Mouse (Mus musculus): ENCODE measurements around the gene Ang4. TPM values are rescaled to one million over a fixed set of nuclear protein-coding genes. Genes with fewer than 3 reads are reported as not detected.
A peak's percentile ranks its signal among the peaks of the same experiment; 100 is the strongest.
"Not testable (repeated sequence)": the region's sequence is repeated elsewhere in the genome, so short reads cannot be mapped to it uniquely, and the experiment has no call there.

Ang4 gene
- not detected in 2 replicates for polyA plus RNA-seq (2012; rRNA removed)

- H3K4me1 ChIP-seq (ENCODE audit: control insufficient read depth, insufficient read depth, low read length), result no peaks in the 10 kb centered on the region
- no peak within 1 kb of the TSS for H3K4me3 ChIP-seq (ENCODE audit: insufficient read depth, low read length)
- no peak within 1 kb of the TSS for H3K27ac ChIP-seq (ENCODE audit: insufficient read depth, low read length)
- TF ChIP-seq CTCF (IDR thresholded peaks at IDR 0.05; ENCODE audit: extremely low read depth, insufficient read depth, low read length), result no peak
- no peak for TF ChIP-seq POLR2A (IDR thresholded peaks at IDR 0.05; ENCODE audit: extremely low read depth, insufficient read depth, low read length)
Measured at GRCm38 (mm10) chr14:51773490-51773889, at the start of gene Ang4. Gene Ang4, minus strand, starts transcription at chr14:51773590.

DNA sequence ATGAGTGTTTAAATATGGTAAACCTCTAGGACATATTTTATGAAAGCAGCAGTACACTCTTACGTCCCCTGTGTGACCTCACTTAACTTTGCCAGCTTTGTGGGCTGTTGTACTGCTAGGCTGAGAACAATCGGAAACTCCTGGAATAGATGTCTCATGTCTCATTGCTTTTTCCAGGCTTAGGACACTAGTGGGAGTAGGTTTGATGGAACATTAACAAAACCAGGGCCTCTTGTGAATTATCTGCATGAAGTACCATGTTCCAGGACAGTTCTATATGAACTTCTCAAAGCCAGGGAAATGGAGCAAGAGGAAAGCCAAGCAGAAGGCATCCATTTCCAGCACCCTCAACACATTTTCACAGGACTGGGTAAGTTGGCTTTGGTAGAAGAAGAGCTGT lies 26.4 kb upstream of the Ang4 start, which contains the start of gene AY358078:
Gene AY358078, plus strand, starts transcription at position 301 of the 400 bp plus-strand sequence.
- H3K4me1 ChIP-seq (ENCODE audit: control insufficient read depth, insufficient read depth, low read length), result no peaks in the 10 kb centered on the region
- no peak for TF ChIP-seq CTCF (IDR thresholded peaks at IDR 0.05; ENCODE audit: extremely low read depth, insufficient read depth, low read length)
- TF ChIP-seq POLR2A (IDR thresholded peaks at IDR 0.05; ENCODE audit: extremely low read depth, insufficient read depth, low read length), result no peak
- no peak within 1 kb of the TSS for H3K27ac ChIP-seq (ENCODE audit: insufficient read depth, low read length)
- no peak within 1 kb of the TSS for H3K4me3 ChIP-seq (ENCODE audit: insufficient read depth, low read length)

DNA sequence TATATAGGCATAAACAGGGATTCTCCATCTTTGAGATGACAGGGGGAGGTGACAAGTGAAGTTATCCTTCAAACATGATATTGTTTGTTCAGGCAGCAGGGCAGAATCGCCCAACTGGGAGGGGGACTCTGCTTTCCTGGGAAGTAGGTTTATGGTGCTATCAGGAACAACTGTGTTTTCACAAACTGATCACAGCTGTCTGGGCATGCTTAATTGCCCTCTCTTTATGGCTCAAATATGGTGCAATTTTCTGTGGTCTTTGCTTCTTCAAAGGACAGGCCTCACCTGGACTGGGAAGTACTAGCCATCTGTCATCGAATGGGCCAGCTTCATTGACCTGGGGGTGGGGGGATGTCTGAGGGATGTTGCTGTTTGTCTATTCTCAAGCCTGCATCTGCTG lies 20.7 kb upstream of the Ang4 start:
- Histone ChIP-seq H3K27ac (ENCODE audit: insufficient read depth, low read length) (no peak overlapping the region), H3K4me1 (ENCODE audit: control insufficient read depth, insufficient read depth, low read length) (no peaks in the 10 kb centered on the region), H3K4me3 (ENCODE audit: insufficient read depth, low read length) (no peak overlapping the region)
- TF ChIP-seq CTCF (IDR thresholded peaks at IDR 0.05; ENCODE audit: extremely low read depth, insufficient read depth, low read length) (no peak), POLR2A (IDR thresholded peaks at IDR 0.05; ENCODE audit: extremely low read depth, insufficient read depth, low read length) (no peak)

DNA sequence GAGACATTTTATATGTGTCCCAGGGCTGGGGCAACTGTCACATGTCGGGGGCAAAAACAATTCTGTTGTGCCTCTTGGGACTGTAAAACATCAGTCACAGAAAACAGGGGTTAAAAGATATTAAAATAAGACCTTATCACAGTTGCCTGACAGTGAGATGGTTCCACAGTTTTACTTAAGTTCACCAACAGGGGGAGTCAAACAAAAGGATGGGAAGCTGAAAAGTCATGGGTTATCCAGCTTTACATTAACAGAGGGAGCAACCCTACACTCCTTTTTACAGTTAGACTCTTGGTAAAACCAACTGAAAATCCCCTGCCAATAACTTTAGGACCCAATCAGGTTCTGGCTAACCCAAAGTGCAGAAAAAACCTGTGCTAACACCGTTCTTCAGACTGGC lies 15.8 kb upstream of the Ang4 start:
- H3K4me3 ChIP-seq (ENCODE audit: insufficient read depth, low read length), result no peak overlapping the region
- no peaks in the 10 kb centered on the region for H3K4me1 ChIP-seq (ENCODE audit: control insufficient read depth, insufficient read depth, low read length)
- TF ChIP-seq POLR2A (IDR thresholded peaks at IDR 0.05; ENCODE audit: extremely low read depth, insufficient read depth, low read length) (no peak), CTCF (IDR thresholded peaks at IDR 0.05; ENCODE audit: extremely low read depth, insufficient read depth, low read length) (no peak)
- no peak overlapping the region for H3K27ac ChIP-seq (ENCODE audit: insufficient read depth, low read length)

GRCm38 (mm10) chr14:51787061-51787460 lies 13.7 kb upstream of the Ang4 start:
- H3K27ac ChIP-seq (ENCODE audit: insufficient read depth, low read length), result no peak overlapping the region
- no peak overlapping the region for H3K4me3 ChIP-seq (ENCODE audit: insufficient read depth, low read length)
- TF ChIP-seq POLR2A (IDR thresholded peaks at IDR 0.05; ENCODE audit: extremely low read depth, insufficient read depth, low read length) (no peak), CTCF (IDR thresholded peaks at IDR 0.05; ENCODE audit: extremely low read depth, insufficient read depth, low read length) (no peak)
- no peaks in the 10 kb centered on the region for H3K4me1 ChIP-seq (ENCODE audit: control insufficient read depth, insufficient read depth, low read length)

- H3K4me1 ChIP-seq (ENCODE audit: control insufficient read depth, insufficient read depth, low read length), result no peaks in the 10 kb centered on the region
- no peak for TF ChIP-seq CTCF (IDR thresholded peaks at IDR 0.05; ENCODE audit: extremely low read depth, insufficient read depth, low read length)
- TF ChIP-seq POLR2A (IDR thresholded peaks at IDR 0.05; ENCODE audit: extremely low read depth, insufficient read depth, low read length), result no peak
- no peak overlapping the region for H3K4me3 ChIP-seq (ENCODE audit: insufficient read depth, low read length)
- H3K27ac ChIP-seq (ENCODE audit: insufficient read depth, low read length), result no peak overlapping the region
Measured at GRCm38 (mm10) chr14:51786335-51786734, 12.9 kb upstream of the Ang4 start.

DNA sequence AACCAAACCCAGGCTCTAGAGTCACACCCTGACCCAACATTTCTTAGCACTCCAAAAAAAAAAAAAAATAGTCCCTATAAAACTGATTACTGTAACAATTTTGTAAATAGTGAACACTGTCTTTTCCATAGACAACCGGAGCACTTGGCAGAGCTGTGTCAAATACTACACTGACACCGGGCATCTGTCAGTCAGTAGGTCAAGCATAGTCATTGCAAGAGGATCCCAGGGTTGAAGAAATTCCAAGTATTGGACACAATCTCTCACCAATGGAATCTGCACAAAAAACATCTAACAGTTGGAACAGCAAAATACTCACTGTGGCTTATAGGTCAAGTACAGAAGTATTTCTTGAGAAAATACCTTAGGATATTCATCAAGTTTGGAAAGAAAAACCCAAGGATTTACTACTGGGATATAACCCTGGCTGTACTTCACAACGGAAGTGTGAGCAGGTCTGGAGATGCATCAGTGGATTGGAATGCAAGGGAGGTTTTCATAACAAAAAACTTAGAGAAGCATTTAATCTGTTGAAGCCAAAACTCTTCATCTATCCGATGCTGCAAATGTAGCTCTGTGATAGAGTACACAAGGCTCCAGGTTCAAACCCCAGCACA lies 5.6 kb upstream of the Ang4 start:
- no peaks in the 10 kb centered on the region for H3K4me1 ChIP-seq (ENCODE audit: control insufficient read depth, insufficient read depth, low read length)
- no peak for TF ChIP-seq POLR2A (IDR thresholded peaks at IDR 0.05; ENCODE audit: extremely low read depth, insufficient read depth, low read length)
- TF ChIP-seq CTCF (IDR thresholded peaks at IDR 0.05; ENCODE audit: extremely low read depth, insufficient read depth, low read length), result no peak

GRCm38 (mm10) chr14:51777791-51778190 lies 4.4 kb upstream of the Ang4 start:
- TF ChIP-seq POLR2A (IDR thresholded peaks at IDR 0.05; ENCODE audit: extremely low read depth, insufficient read depth, low read length), result no peak
- no peak for TF ChIP-seq CTCF (IDR thresholded peaks at IDR 0.05; ENCODE audit: extremely low read depth, insufficient read depth, low read length)
- no peak overlapping the region for H3K27ac ChIP-seq (ENCODE audit: insufficient read depth, low read length)
- no peaks in the 10 kb centered on the region for H3K4me1 ChIP-seq (ENCODE audit: control insufficient read depth, insufficient read depth, low read length)
- H3K4me3 ChIP-seq (ENCODE audit: insufficient read depth, low read length), result no peak overlapping the region

More for the DNA sequence above, 5.6 kb upstream of the Ang4 start:
- Histone ChIP-seq H3K27ac (ENCODE audit: insufficient read depth, low read length) (no peak overlapping the region), H3K4me3 (ENCODE audit: insufficient read depth, low read length) (no peak overlapping the region)

GRCm38 (mm10) chr14:51771378-51771777 lies 2.0 kb downstream of the Ang4 start:
- not testable (repeated sequence) for H3K4me3 ChIP-seq (ENCODE audit: insufficient read depth, low read length); H3K4me1 ChIP-seq (ENCODE audit: control insufficient read depth, insufficient read depth, low read length); H3K27ac ChIP-seq (ENCODE audit: insufficient read depth, low read length)
- TF ChIP-seq CTCF (IDR thresholded peaks at IDR 0.05; ENCODE audit: extremely low read depth, insufficient read depth, low read length), result peak; percentile 39; the same call in 1 of the 2 replicates

DNA sequence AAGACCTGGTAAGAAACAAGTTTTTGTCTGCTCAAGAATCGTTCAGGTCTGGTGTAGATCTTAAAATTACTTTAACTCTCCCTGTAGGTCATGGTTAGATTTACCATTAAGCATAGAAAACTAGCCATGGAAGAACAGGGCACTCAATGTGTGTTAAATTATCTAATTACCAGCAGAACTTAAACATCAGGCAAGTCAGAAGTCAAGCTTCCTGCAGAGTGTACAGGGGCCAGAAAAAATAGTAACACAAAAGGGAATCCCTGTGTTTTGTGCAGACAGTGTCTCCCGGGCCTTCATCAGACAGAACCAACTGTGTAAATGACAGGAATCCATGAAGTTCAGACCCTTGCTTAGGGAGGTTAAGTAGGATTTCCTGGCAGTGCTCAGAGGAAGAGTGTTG lies 17.4 kb downstream of the Ang4 start:
- H3K4me3 ChIP-seq (ENCODE audit: insufficient read depth, low read length), result no peak overlapping the region
- no peak for TF ChIP-seq CTCF (IDR thresholded peaks at IDR 0.05; ENCODE audit: extremely low read depth, insufficient read depth, low read length)
- TF ChIP-seq POLR2A (IDR thresholded peaks at IDR 0.05; ENCODE audit: extremely low read depth, insufficient read depth, low read length), result no peak
- no peak overlapping the region for H3K27ac ChIP-seq (ENCODE audit: insufficient read depth, low read length)
- H3K4me1 ChIP-seq (ENCODE audit: control insufficient read depth, insufficient read depth, low read length), result no peaks in the 10 kb centered on the region

All from cortical plate, adult 2 months (tissue).